Mouse (Mus musculus) stomach, embryonic 14.5 days (tissue): ENCODE data around the gene Zfp524. TPM values are rescaled to one million over a fixed set of nuclear protein-coding genes. Genes with fewer than 3 reads are reported as not detected.
"Not testable (repeated sequence)": the region's sequence is repeated elsewhere in the genome, so short reads cannot be mapped to it uniquely, and the experiment has no call there.

Source experiments
- ATAC-seq: fragments of 200-750 bp; cut with Nextera tagmentation; 2 replicates; pipeline ENCODE4 v1.8.0; 2017; ENCODE audit warnings: low read depth, moderate TSS enrichment; ENCODE audit not compliant: insufficient number of reproducible peaks, insufficient read depth, low FRiP score
- H3K27ac ChIP-seq: fragments of 300-500 bp; sonication (generic); 2 replicates; pipeline ENCODE4 v1.5.1; 2014; ENCODE audit warnings: mild to moderate bottlenecking, low read length, moderate library complexity, mixed read lengths
- H3K27me3 ChIP-seq: fragments of 300-500 bp; sonication (generic); 2 replicates; pipeline ENCODE4 v1.6.1; 2014; ENCODE audit warnings: low read length, control low read depth, mixed read lengths; ENCODE audit not compliant: control insufficient read depth, insufficient read depth
- H3K36me3 ChIP-seq: fragments of 300-500 bp; sonication (generic); 2 replicates; pipeline ENCODE4 v1.6.1; 2014; ENCODE audit warnings: mild to moderate bottlenecking, control low read depth, low read length, moderate library complexity, mixed read lengths; ENCODE audit not compliant: control insufficient read depth, insufficient read depth
- H3K4me1 ChIP-seq: fragments of 300-500 bp; sonication (generic); 2 replicates; pipeline ENCODE4 v1.6.1; 2014; ENCODE audit warnings: low read length, control low read depth, mixed read lengths; ENCODE audit not compliant: control insufficient read depth, insufficient read depth
- H3K4me2 ChIP-seq: fragments of 300-500 bp; sonication (generic); replicated peaks from 2 replicates; pipeline ENCODE4 v1.6.1; 2014; ENCODE audit warnings: low read depth, low read length, control low read depth
- H3K4me3 ChIP-seq: fragments of 300-500 bp; sonication (generic); 2 replicates; pipeline ENCODE4 v1.5.1; 2014; ENCODE audit warnings: low read depth, low read length, control low read depth
- H3K9ac ChIP-seq: fragments of 300-500 bp; sonication (generic); replicated peaks from 2 replicates; pipeline ENCODE4 v1.6.1; 2014; ENCODE audit warnings: low read depth, mild to moderate bottlenecking, control low read depth, low read length, moderate library complexity, mixed read lengths
- H3K9me3 ChIP-seq: fragments of 300-500 bp; sonication (generic); 2 replicates; pipeline ENCODE4 v1.6.1; 2016; ENCODE audit warnings: low read depth, low read length, control low read depth; ENCODE audit not compliant: control insufficient read depth
- WGBS: fragments of 180-500 bp; shearing (Covaris S2); extraction: QIAGEN DNeasy Blood & Tissue Kit; methylation state at CpG from one replicate; pipeline ENCODE4 v1.1.7; 2014; 5-methylcytosine and 5-hydroxymethylcytosine counted together
- polyA plus RNA-seq: library from polyadenylated mRNA; unstranded; fragments of >200 nt; fragmentation: Nextera tagmentation; extraction: Ambion mirVana; gene quantifications from 2 replicates; pipeline ENCODE4 v1.2.1, GENCODE M21; 2014

Gene Zfp524
- polyA plus RNA-seq, 1 experiment from 2014 or later = 18.0 TPM

GRCm38 (mm10) chr7:4993347-4993998 is 20.7 kb upstream of the Zfp524 start:
- Histone ChIP-seq H3K9me3 (peaks cover 12% of the 10 kb centered on the region; the same call in 1 of the 2 replicates), H3K4me2 (no peak overlapping the region), H3K4me3 (no peak overlapping the region), H3K36me3 (peaks cover 17% of the 10 kb centered on the region), H3K4me1 (no peaks in the 10 kb centered on the region; the same call in 1 of the 2 replicates), H3K27ac (no peak overlapping the region), H3K27me3 (no peaks in the 10 kb centered on the region), H3K9ac (no peak overlapping the region)
- no peak for ATAC-seq
- 53% methylated on average over 52 of the region's 55 CpGs for WGBS

GRCm38 (mm10) chr7:4993999-4994788 is 20.0 kb upstream of the Zfp524 start:
- WGBS = 60% methylated on average over 50 of the region's 59 CpGs
- no peak overlapping the region for H3K27ac ChIP-seq
- H3K4me2 ChIP-seq = peak overlapping the region; percentile 45; the same call in 1 of the 2 replicates
- no peak overlapping the region for H3K9ac ChIP-seq
- H3K9me3 ChIP-seq = peaks cover 12% of the 10 kb centered on the region; the same call in 1 of the 2 replicates
- no peaks in the 10 kb centered on the region for H3K27me3 ChIP-seq
- no peak for ATAC-seq
- H3K36me3 ChIP-seq = peaks cover 17% of the 10 kb centered on the region
- no peak overlapping the region; the same call in 1 of the 2 replicates for H3K4me3 ChIP-seq
- no peaks in the 10 kb centered on the region; the same call in 1 of the 2 replicates for H3K4me1 ChIP-seq

- 4% methylated on average over 19 of the region's 19 CpGs for WGBS
- ATAC-seq = no peak; the same call in 1 of the 2 replicates
- H3K27ac ChIP-seq = peak overlapping the region; percentile 59
Observed at GRCm38 (mm10) chr7:4995268-4996002, 18.8 kb upstream of the Zfp524 start.

GRCm38 (mm10) chr7:4996003-4996895 is 18.0 kb upstream of the Zfp524 start, which contains the start of gene Zfp579:
Gene Zfp579 (minus strand): TSS chr7:4996158.
- 7% methylated on average over 10 of the region's 26 CpGs for WGBS
- peak within 1 kb of the TSS; percentile 72 for H3K4me3 ChIP-seq
- peak within 1 kb of the TSS; percentile 45 for H3K4me2 ChIP-seq
- no peaks in the 10 kb centered on the region for H3K27me3 ChIP-seq
- H3K27ac ChIP-seq = peak within 1 kb of the TSS; percentile 59
- peak within 1 kb of the TSS; percentile 81 for H3K9ac ChIP-seq
- H3K9me3 ChIP-seq = peaks cover 12% of the 10 kb centered on the region; the same call in 1 of the 2 replicates
- peak; percentile 83 for ATAC-seq
- H3K36me3 ChIP-seq = peaks cover 17% of the 10 kb centered on the region
- H3K4me1 ChIP-seq = no peaks in the 10 kb centered on the region; the same call in 1 of the 2 replicates

More at GRCm38 (mm10) chr7:4995268-4996002, 18.8 kb upstream of the Zfp524 start:
- Histone ChIP-seq H3K4me1 (no peaks in the 10 kb centered on the region; the same call in 1 of the 2 replicates), H3K36me3 (peaks cover 17% of the 10 kb centered on the region), H3K4me3 (peak overlapping the region; percentile 72), H3K9me3 (peaks cover 12% of the 10 kb centered on the region; the same call in 1 of the 2 replicates), H3K9ac (peak overlapping the region; percentile 81), H3K4me2 (peak overlapping the region; percentile 45), H3K27me3 (no peaks in the 10 kb centered on the region)

GRCm38 (mm10) chr7:4996934-4997333 is 17.3 kb upstream of the Zfp524 start:
- no peak for ATAC-seq
- Histone ChIP-seq H3K4me2 (peak overlapping the region; percentile 45), H3K9ac (no peak overlapping the region), H3K9me3 (peaks cover 12% of the 10 kb centered on the region; the same call in 1 of the 2 replicates), H3K4me1 (no peaks in the 10 kb centered on the region; the same call in 1 of the 2 replicates), H3K4me3 (peak overlapping the region; percentile 72; the same call in 1 of the 2 replicates), H3K27ac (no peak overlapping the region; the same call in 1 of the 2 replicates), H3K27me3 (no peaks in the 10 kb centered on the region), H3K36me3 (peaks cover 17% of the 10 kb centered on the region)
- WGBS = 59% methylated on average over 6 of the region's 8 CpGs

- no peak for ATAC-seq
- 75% methylated on average over 2 of the region's 2 CpGs for WGBS
- Histone ChIP-seq H3K36me3 (no peaks in the 10 kb centered on the region), H3K9ac (no peak overlapping the region), H3K4me3 (no peak overlapping the region), H3K4me1 (no peaks in the 10 kb centered on the region; the same call in 1 of the 2 replicates), H3K9me3 (0 out of 2 replicates have a peak, but pooled peaks cover 2% of the 10 kb centered on the region), H3K27ac (no peak overlapping the region), H3K4me2 (no peak overlapping the region), H3K27me3 (no peaks in the 10 kb centered on the region)
Observed at GRCm38 (mm10) chr7:4999876-5000275, 14.3 kb upstream of the Zfp524 start.

GRCm38 (mm10) chr7:5002876-5003275 is 11.3 kb upstream of the Zfp524 start:
- whole genome bisulfite sequencing = 72% methylated on average over 8 of the region's 8 CpGs

More at GRCm38 (mm10) chr7:5002876-5003275, 11.3 kb upstream of the Zfp524 start:
- ATAC-seq, H3K9ac ChIP-seq, H3K27ac ChIP-seq, H3K4me1 ChIP-seq, H3K36me3 ChIP-seq, H3K4me2 ChIP-seq, H3K4me3 ChIP-seq, H3K9me3 ChIP-seq, H3K27me3 ChIP-seq: not testable (repeated sequence)
